Mouse (Mus musculus) neutrophil, adult 5-6 weeks (primary cell): ENCODE measurements around the gene Ifna15. TPM values are rescaled to one million over a fixed set of nuclear protein-coding genes. Genes with fewer than 3 reads are reported as not detected.
A peak's percentile ranks its signal among the peaks of the same experiment; 100 is the strongest.
"Not testable (repeated sequence)": the region's sequence is repeated elsewhere in the genome, so short reads cannot be mapped to it uniquely, and the experiment has no call there.

Experiments used
- ATAC-seq: fragments of 151-379, 151-347 bp; 2 replicates; pipeline ENCODE4 v1.8.0; 2017; ENCODE audit warnings: mild to moderate bottlenecking, moderate TSS enrichment; ENCODE audit not compliant: insufficient number of reproducible peaks, poor library complexity, low FRiP score, severe bottlenecking; ENCODE audit errors: extremely low read depth
- total RNA-seq: library from RNA; stranded (forward); fragments of 200-1000 nt; gene quantifications from 2 replicates; pipeline ENCODE4 v1.2.3, GENCODE M21; 2017

Ifna15 gene
- not detected in 2 replicates for total RNA-seq

DNA sequence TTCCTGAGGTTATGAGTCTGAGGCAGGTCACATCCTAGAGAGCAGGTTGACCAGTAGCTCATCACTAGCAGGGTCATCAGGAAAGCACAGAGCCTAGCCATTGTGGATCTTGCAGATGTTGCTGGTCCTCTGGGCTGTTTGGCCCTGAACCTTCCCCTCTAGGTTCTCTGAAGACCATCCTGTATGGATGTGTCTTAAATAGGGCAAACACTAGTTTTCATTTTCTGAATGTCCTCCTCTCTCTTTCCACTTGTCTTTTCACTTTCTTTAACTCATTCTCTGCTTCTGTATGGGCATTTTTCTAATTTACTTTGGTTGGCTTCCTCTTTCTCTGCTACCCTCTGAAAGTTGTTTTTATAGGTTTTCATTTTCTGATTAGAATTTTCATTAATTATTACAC, at the start of gene Ifna15:
Gene Ifna15 (minus strand): TSS at position 101 of the 400 bp plus-strand sequence.
- not testable (repeated sequence) for ATAC-seq

DNA sequence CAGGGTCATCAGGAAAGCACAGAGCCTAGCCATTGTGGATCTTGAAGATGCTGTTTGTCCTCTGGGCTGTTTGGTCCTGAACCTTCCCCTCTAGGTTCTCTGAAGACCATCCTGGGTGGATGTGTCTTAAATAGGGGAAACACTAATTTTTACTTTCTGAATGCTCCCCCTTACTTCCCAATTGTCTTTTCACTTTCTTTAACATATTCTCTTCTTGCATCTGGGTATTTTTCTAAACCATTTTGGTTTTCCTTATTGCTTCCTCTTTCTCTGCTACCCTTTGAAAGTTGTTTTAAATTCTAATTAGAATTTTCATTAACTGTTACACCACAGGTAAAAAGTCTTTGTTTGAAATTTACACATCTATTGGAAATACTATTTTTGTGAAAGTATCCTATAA, 45.2 kb upstream of the Ifna15 start, which contains the start of gene Ifna12:
Gene Ifna12 (minus strand): TSS at position 101 of the 400 bp plus-strand sequence.
- no peak for ATAC-seq

DNA sequence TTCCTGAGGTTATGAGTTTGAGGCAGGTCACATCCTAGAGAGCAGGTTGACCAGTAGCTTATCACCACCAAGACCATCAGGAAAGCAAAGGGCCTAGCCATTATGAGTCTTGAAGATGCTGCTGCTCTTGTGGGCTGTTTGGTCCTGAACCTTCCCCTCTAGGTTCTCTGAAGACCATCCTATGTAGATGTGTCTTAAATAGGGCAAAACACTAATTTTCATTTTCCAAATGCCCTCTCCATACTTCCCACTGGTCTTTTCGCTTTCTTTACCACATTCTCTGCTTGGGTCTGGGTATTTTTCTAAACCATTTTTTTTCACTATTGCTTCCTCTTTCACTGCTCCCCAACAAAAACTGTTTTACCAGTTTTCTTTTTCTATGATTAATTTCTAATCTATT, 34.2 kb upstream of the Ifna15 start, which contains the start of gene Ifna9:
Gene Ifna9 (minus strand): TSS at position 101 of the 400 bp plus-strand sequence.
- no peak for ATAC-seq

DNA sequence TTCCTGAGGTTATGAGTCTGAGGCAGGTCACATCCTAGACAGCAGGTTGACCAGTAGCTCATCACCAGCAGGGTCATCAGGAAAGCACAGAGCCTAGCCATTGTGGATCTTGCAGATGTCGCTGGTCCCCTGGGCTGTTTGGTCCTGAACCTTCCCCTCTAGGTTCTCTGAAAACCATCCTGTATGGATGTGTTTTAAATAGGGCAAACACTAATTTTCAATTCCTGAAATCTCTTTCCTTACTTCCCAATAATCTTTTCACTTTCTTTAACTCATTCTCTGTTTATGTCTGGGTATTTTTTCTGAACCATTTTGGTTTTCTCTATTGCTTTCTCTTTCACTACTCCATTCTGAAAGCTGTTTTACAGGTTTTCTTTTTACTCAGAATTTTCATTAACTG, 13.7 kb upstream of the Ifna15 start, which contains the start of gene Ifna14:
Gene Ifna14 (minus strand): TSS at position 101 of the 400 bp plus-strand sequence.
- no peak for ATAC-seq

DNA sequence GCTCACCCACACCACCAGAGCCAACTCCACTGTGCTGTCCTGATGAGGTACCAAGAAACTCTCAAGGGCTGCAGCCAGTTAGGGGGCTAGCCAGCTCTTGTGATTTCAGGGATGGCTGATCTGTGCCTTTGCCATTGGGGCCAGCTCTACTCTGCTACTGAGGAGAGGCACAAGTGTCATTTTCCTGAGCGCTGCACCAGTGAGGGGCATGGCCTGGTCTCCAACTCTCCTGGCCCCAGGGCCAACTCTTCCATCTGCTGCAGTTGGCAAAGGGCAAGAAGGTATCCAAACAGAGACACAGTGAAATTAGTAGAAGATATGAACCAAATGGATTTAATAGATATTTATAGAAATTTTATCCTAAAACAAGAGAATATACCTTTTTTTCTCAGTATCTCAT, 3.7 kb upstream of the Ifna15 start:
- no peak for ATAC-seq

DNA sequence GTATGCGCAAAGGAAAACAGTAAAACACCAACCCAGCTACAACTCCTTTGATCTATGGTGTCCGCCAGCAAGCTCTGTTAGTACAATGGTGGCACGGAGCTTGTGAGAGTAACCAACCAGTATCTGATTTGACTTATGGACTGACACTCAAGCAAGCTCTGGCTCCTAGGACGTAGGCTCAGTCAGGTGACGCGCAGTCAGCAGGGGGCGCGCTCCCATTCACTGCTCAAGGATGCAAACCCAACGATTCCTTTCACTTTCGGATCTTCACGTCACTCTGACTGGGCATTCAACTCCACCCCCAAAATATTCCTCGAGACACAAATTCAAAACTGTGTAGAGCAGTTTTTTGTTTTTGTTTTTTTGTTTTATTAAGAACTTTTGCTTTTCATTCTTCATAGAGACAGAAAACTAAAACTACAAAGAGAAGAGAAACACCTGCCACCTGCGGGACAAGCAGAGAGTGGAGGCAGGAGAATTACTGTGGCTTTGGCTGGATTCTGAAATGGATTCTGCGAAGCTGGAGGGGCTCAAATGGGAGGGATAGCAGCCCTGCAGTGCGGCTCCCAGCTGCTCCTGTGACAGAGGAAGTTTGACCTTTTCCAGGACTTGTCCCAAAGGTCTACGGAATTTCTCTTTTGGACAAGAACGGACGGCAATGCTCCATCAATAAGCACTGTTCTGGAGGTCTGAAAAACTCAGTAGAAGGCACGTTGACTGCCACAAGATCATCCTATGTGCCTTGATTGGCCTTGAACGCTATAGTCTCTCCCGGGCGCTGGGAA, 7.7 kb downstream of the Ifna15 start:
- peak; percentile 100 for ATAC-seq

DNA sequence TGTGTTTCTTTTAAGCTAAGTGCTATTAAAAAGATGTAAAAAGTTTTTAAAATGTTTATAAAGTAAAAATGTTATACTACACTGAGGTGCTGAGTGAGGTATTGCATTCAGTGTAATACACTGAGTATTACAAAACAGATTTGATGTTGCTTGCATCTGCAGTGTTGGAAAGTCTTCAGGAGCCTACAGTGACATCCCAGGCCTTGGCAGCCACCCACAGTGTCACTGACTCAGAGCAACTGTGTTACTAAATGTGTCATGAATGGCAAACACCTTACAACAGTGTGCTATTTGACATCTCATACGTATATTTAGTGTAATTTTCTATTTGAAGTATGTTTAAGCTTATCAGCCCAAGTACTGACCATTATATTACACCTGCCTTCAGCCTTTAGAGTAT, 10.1 kb downstream of the Ifna15 start:
- ATAC-seq, result no peak

DNA sequence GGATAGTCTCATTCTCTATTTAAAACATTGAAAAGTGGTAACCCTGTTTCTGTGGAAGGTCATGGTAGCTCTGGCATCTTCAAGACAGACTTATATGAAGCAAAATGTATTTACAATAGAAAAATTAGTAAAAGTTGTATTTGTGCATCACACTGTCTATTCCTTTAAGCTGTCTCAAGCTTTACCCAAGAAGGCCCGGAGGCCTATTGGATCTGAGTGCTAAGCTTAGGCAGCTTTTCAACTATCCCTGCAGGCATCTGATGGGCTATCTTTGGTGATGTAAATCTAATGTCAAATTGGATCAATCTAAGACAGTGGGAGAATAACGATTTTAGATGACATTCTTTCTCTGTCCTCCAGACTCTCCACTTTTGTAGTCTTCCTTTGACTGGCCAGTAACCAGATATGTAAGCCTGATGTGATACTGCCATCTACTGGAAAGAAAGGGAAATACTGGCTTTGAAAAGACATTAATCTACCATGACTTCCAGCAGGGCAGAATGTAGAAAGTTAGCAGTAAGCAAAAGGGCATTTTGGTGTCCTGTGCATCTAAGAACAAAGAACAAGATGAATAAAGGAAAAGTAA, 14.3 kb downstream of the Ifna15 start:
- peak; percentile 99 for ATAC-seq

DNA sequence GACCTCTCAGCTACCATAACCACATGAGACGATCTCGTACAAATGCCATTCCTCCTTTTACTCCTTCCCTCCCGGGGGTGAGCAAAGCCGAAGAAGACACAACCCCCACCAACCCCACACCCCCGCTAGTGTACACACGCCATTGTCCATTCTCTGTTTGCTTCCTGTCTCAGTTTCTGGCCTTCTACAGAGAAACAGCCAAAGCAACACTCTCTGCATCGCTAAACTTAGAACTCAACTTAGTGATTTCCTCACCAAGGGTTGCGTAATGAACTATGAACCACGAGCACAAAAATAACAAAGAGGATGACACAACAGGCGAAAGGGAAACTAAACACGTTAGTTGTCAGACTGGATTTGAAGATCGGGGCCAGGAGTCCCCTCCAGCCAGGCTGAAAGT, 20.7 kb downstream of the Ifna15 start:
- ATAC-seq, result peak; percentile 98

DNA sequence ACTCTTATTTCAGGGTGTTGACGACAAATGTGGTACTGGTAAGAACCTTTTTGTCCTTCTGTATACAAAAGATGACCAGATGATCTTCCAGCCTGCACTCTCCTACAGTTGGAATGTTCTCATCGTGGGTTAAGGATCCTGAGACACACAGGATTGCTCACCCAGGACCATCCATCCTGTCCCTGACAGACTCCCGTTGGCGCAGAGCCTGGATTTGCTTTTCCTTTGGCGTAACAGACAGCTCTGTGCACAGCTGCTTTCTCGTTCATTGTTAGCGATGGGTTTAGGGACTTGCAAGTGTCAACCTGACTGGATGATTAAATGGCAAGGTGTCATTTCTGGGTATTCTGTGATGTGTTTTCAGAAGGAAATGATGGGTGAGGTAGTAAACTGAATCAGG, 21.4 kb downstream of the Ifna15 start:
- ATAC-seq, result no peak

DNA sequence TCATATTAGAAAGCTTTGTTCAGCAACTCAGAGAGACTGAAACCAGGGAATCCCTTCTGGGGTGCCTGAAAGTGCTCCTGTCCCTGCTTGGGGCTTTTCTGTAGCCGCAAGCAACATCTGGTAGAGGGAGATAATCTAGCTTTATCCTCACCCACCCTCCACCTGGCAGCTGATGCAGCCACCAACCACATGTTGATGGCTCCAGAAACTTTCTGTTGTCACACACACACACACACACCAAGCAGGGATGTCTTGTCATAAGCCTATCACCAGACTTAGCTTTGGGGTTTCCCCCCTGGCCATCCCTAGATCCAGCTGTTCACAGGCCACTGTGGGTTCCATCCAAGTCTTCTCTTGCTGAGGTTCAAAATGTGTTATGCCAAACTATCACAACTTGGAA, 22.3 kb downstream of the Ifna15 start:
- ATAC-seq, result no peak

DNA sequence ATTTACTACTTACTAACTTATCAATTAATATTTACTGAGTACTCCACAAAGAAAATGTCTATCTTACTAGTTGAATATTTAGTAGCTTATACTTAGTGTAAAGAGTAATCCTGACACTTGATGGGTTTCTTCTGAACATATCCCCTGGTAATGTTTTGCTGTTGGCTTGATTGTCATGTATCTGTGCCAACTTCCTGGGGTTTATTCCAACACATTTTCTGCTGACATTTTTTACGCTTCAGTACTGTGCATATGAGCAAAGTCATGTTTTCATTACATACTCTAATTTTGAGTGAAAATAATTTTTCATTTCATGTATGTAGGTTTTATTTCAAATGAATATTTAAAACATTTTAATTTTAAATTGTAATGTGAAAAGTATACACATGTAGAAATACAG, 23.1 kb downstream of the Ifna15 start:
- ATAC-seq, result no peak

DNA sequence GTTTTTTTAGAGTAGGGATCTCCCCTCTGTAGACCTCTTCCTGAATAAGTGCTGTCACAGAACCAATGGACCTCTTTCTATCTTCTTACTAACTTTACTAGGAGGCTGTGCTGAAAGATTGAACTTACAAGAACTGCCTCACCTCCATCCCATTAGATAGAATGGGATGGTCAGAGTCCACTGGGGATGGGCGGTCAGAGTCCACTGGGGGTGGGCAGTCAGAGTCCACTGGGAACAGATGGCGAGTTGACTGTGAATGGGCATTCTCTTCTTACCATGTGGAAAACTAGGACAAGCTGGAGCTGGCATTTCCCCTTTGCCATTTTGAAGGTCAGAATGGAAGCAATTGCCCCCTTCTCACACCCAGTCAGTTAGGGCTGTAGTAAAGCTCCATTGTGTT, 24.5 kb downstream of the Ifna15 start:
- no peak for ATAC-seq

DNA sequence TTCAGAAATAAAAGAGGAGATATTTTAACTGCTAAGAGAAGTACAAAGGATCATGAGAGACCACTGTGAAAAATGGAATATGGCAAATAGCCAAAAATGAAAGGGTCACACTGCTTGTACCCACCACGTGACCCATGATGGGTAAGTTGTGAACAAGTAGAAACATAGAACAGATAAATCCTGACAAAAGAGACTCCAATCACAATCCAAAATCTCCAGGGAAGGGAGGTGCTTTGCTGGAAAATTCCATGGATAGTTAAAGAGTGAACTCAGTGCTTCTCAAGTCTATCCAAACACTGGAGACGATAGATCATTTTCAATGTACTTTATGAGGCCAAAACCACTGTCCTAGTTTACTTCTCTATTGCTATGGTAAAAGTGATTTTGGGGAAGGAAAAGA, 27.2 kb downstream of the Ifna15 start:
- ATAC-seq, result no peak

DNA sequence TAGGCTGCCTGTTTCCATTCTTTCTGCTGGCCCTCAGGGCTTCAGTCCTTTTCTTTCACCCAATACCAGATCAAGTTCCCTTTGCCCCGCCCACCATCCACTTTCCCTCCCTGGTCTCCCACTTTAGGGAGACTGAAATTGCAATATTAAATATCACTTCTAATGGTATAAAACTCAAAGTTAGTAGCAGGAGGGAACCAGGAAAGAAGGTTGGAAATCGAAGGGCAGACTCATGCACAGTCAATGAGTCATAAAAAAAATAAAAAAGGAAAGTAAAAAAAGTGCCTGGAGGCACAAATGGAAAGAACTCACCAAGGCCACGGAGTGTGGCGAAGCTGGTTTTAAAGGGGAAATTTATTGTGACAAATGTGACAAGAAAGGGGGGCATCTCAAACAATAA, 27.8 kb downstream of the Ifna15 start:
- no peak for ATAC-seq

DNA sequence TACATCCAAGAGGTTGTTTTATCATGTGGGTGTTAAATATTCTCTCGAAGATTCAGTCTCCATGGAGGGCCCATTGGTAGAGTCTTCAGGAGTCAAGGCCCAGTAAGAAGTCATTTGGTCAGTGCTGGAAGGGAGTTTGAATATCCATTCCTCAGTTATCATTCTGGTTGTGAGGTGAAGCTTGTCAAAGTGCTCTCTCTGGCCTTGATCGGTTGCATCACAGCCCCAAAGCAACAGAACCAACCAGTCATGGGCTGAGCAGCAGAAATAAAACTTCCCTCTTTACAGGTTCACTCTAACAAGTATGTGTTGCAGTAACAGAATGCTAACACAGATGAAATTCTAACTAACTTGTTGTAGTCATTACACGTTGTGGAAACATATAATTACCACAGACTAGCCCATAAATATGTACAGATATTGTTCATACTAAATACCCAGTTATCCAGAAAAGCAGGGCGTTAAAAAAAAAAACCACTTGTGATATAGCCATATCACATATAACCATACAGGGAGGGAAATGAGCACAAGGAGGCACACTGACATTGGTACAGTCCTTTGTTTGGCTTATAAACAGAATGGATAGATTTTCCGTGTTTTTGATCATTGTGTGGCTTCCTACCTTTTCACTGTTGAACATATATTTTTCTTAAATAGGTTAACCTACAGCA, 31.5 kb downstream of the Ifna15 start:
- no peak for ATAC-seq

DNA sequence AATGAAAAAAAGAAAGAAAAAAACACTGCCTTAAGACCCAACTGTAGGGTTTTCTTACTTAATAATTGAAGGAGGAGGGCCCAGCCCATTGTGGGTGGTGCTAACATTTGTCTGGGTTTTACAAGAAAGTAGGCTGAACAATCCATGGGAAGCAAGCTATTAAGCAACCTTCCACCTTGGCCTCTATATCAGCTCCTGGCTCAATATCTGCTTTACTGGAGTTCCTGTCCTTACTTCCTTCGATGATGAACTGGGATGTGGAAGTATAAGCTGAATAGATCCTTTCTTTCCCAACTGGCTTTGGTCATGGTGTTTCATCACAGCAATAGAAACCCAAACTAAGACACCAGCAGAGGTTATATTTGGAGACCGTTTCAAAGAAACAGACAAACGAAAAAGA, 32.7 kb downstream of the Ifna15 start:
- ATAC-seq, result no peak

DNA sequence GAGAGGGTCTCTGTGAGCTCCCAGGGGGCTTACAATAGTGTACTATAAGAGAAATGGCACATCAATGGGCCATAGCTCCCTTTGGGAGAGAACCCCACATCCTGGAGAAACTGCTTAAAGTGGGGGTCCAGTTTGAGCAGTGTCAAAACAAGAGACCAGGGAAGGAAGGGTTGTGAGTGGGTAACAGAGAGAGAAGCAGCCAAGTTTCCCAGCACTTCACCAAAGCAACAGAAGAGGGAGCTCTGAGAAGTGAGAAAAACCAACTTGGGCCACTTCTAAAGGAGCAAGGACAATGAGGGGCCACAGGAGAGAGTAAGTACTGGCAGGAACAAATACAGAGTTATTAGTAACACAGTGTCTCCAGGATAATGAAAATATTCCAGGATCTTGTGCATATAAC, 34.8 kb downstream of the Ifna15 start:
- ATAC-seq, result peak; percentile 73

DNA sequence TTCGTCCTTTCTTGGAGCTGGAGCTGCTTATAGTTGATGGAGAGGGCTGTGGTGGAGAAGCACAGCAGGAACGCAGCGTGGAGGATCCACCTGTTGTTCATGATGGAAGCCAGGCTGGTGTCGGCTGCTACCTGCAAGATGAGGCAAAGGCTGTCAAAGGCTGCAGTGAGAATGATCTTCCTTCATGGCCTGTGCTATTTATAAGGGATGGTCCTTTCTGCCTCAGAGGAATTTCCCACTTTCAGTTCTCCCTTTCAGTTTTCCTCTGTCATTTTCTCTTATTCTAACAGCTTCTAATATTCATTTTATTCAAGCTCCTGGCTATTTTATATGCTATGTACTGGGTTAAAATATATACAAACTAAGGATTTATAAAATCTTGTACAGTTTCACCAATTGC, 35.4 kb downstream of the Ifna15 start, which contains the start of gene Ifnb1:
Gene Ifnb1 (minus strand): TSS at position 101 of the 400 bp plus-strand sequence.
- ATAC-seq, result no peak

DNA sequence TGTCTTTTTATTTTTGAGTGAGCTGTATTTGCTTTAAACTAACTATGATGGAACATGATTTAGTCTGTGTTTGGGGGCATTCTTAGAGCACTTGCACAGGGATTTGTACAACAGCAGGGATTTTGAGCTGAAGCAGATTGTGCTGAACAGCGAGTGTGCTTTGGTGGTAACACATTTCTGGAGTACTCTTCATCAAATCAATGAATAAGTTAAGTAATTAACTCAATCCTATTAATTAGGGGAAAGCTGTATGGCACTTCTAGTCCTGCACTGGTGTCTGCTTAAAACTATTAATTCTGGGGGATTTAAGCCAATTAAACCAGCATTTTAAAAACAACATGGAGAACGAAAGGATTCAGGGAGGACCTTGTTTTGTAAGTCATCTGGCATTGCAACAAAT, 40.1 kb downstream of the Ifna15 start:
- ATAC-seq, result no peak
